Mouse (Mus musculus) MEL (cell line): ENCODE measurements around the gene Gnai1. TPM values are rescaled to one million over a fixed set of nuclear protein-coding genes. Genes with fewer than 3 reads are reported as not detected.

ENCODE experiments used
- DNase-seq: peaks from one replicate; pipeline ENCODE4 v3.0.0; 2011; ENCODE audit warnings: low read depth, low spot score
- H3K27ac ChIP-seq: 2 replicates; pipeline ENCODE4 v1.5.1; 2012; ENCODE audit warnings: low read depth, mild to moderate bottlenecking, control low read depth, low read length, moderate library complexity; ENCODE audit not compliant: control insufficient read depth
- H3K27me3 ChIP-seq, 2 experiments: fragments of 150-350 bp in 1 of 2; sonication (generic) in 1 of 2; 2 replicates each; pipeline ENCODE4 v1.6.1; 2012; ENCODE audit warnings: low read length in 2 of 2, mild to moderate bottlenecking in 2 of 2, improper control_type of control experiment in 1 of 2, moderate library complexity in 1 of 2; ENCODE audit not compliant: insufficient read depth in 2 of 2, control insufficient read depth in 1 of 2
- H3K36me3 ChIP-seq, 2 experiments: 2 replicates each; pipeline ENCODE4 v1.6.1; 2012 to 2014; ENCODE audit warnings: low read length in 2 of 2, improper control_type of control experiment in 1 of 2, inconsistent platforms in 1 of 2, mild to moderate bottlenecking in 1 of 2; ENCODE audit not compliant: insufficient read depth in 2 of 2, control insufficient read depth in 1 of 2
- H3K4me1 ChIP-seq, 2 experiments: fragments of 150-350 bp in 1 of 2; sonication (generic) in 1 of 2; 2 replicates each; pipeline ENCODE4 v1.6.1; 2012; ENCODE audit warnings: low read length in 2 of 2, improper control_type of control experiment in 1 of 2, mild to moderate bottlenecking in 1 of 2; ENCODE audit not compliant: insufficient read depth in 2 of 2, control insufficient read depth in 1 of 2
- H3K4me3 ChIP-seq, 2 experiments: fragments of 150-350 bp in 1 of 2; sonication (generic) in 1 of 2; 2 replicates each; pipeline ENCODE4 v1.5.1; 2012; ENCODE audit warnings: low read depth in 2 of 2, low read length in 2 of 2, mild to moderate bottlenecking in 2 of 2, moderate library complexity in 2 of 2, control low read depth in 1 of 2, improper control_type of control experiment in 1 of 2; ENCODE audit not compliant: control insufficient read depth in 1 of 2, insufficient read depth in 1 of 2
- H3K79me2 ChIP-seq: 2 replicates; pipeline ENCODE4 v1.6.1; 2012; ENCODE audit warnings: mild to moderate bottlenecking, low read length, moderate library complexity; ENCODE audit not compliant: control insufficient read depth, poor library complexity, insufficient read depth
- H3K9ac ChIP-seq: 2 replicates; pipeline ENCODE4 v1.6.1; 2012; ENCODE audit warnings: low read depth, mild to moderate bottlenecking, control low read depth, low read length, moderate library complexity; ENCODE audit not compliant: control insufficient read depth, poor library complexity, severe bottlenecking
- H3K9me3 ChIP-seq: fragments of 150-350 bp; sonication (generic); replicated peaks from 2 replicates; pipeline ENCODE4 v1.6.1; 2012; ENCODE audit warnings: mild to moderate bottlenecking, low read length, improper control_type of control experiment, moderate library complexity; ENCODE audit not compliant: insufficient read depth
- BHLHE40 ChIP-seq: IDR thresholded peaks from 2 replicates; pipeline ENCODE4 v1.6.1; 2012; ENCODE audit warnings: low read depth, mild to moderate bottlenecking, inconsistent platforms, low read length, improper control_type of control experiment, borderline replicate concordance
- CHD1 ChIP-seq: IDR thresholded peaks from 2 replicates; pipeline ENCODE4 v1.6.1; 2012; ENCODE audit warnings: low read depth, mild to moderate bottlenecking, inconsistent platforms, low read length, improper control_type of control experiment
- CHD2 ChIP-seq: IDR thresholded peaks from 2 replicates; pipeline ENCODE4 v1.6.1; 2011; ENCODE audit warnings: low read length, improper control_type of control experiment
- CTCF ChIP-seq, 3 experiments: IDR thresholded peaks in 2 of 3; conservative IDR thresholded peaks in 1 of 3; 2 replicates each; pipeline ENCODE4 v1.5.1; 2011 to 2012; ENCODE audit warnings: low read length in 3 of 3, low read depth in 2 of 3, mild to moderate bottlenecking in 2 of 3, improper control_type of control experiment in 1 of 3, inconsistent platforms in 1 of 3, mixed read lengths in 1 of 3, moderate library complexity in 1 of 3; ENCODE audit not compliant: control insufficient read depth in 1 of 3, insufficient read depth in 1 of 3, poor library complexity in 1 of 3, severe bottlenecking in 1 of 3
- E2F4 ChIP-seq: IDR thresholded peaks from 2 replicates; pipeline ENCODE4 v1.6.1; 2011; ENCODE audit warnings: low read depth, low read length, improper control_type of control experiment, borderline replicate concordance
- ELF1 ChIP-seq: IDR thresholded peaks from 2 replicates; pipeline ENCODE4 v1.6.1; 2014; ENCODE audit warnings: low read depth, mild to moderate bottlenecking, inconsistent platforms, low read length, improper control_type of control experiment, moderate library complexity
- EP300 ChIP-seq, 2 experiments: IDR thresholded peaks; 2 replicates each; pipeline ENCODE4 v1.6.1; 2011; ENCODE audit warnings: improper control_type of control experiment in 2 of 2, low read length in 2 of 2, low read depth in 1 of 2, mild to moderate bottlenecking in 1 of 2
- GABPA ChIP-seq: IDR thresholded peaks from 2 replicates; pipeline ENCODE4 v1.6.1; 2012; ENCODE audit warnings: low read depth, mild to moderate bottlenecking, inconsistent platforms, low read length, improper control_type of control experiment, moderate library complexity
- HCFC1 ChIP-seq: IDR thresholded peaks from 2 replicates; pipeline ENCODE4 v1.6.1; 2012; ENCODE audit warnings: low read depth, mild to moderate bottlenecking, inconsistent platforms, low read length, improper control_type of control experiment, moderate library complexity
- JUND ChIP-seq: IDR thresholded peaks from 2 replicates; pipeline ENCODE4 v1.6.1; 2011; ENCODE audit warnings: low read depth, mild to moderate bottlenecking, improper control_type of control experiment, low read length
- KAT2A ChIP-seq: conservative IDR thresholded peaks from 2 replicates; pipeline ENCODE4 v1.6.1; 2012; ENCODE audit warnings: low read depth, low read length, improper control_type of control experiment, inconsistent platforms
- MAZ ChIP-seq: IDR thresholded peaks from 2 replicates; pipeline ENCODE4 v1.6.1; 2012; ENCODE audit warnings: low read depth, mild to moderate bottlenecking, inconsistent platforms, low read length, improper control_type of control experiment
- MEF2A ChIP-seq: IDR thresholded peaks from 2 replicates; pipeline ENCODE4 v1.6.1; 2014; ENCODE audit warnings: low read depth, mild to moderate bottlenecking, inconsistent platforms, low read length, improper control_type of control experiment; ENCODE audit not compliant: poor library complexity, insufficient replicate concordance, severe bottlenecking; ENCODE audit errors: extremely low read depth
- MYB ChIP-seq: IDR thresholded peaks from 2 replicates; pipeline ENCODE4 v1.6.1; 2011; ENCODE audit warnings: mild to moderate bottlenecking, low read depth, low read length, improper control_type of control experiment
- NELFE ChIP-seq: IDR thresholded peaks from 2 replicates; pipeline ENCODE4 v1.6.1; 2011; ENCODE audit warnings: low read depth, low read length, improper control_type of control experiment
- NRF1 ChIP-seq: IDR thresholded peaks from 2 replicates; pipeline ENCODE4 v1.6.1; 2014; ENCODE audit warnings: low read depth, mild to moderate bottlenecking, inconsistent platforms, low read length, improper control_type of control experiment, moderate library complexity; ENCODE audit not compliant: poor library complexity, insufficient read depth, severe bottlenecking
- POLR2A ChIP-seq, 2 experiments: IDR thresholded peaks; 2 replicates each; pipeline ENCODE4 v1.6.1; 2011 to 2012; ENCODE audit warnings: low read length in 2 of 2, mild to moderate bottlenecking in 2 of 2, control low read depth in 1 of 2, improper control_type of control experiment in 1 of 2, low read depth in 1 of 2, moderate library complexity in 1 of 2; ENCODE audit not compliant: control insufficient read depth in 1 of 2, insufficient read depth in 1 of 2, poor library complexity in 1 of 2
- POLR2AphosphoS5 ChIP-seq: IDR thresholded peaks from 2 replicates; pipeline ENCODE4 v1.6.1; 2012; ENCODE audit warnings: low read depth, borderline replicate concordance, mild to moderate bottlenecking, inconsistent platforms, low read length, moderate library complexity, mixed read lengths
- RAD21 ChIP-seq: IDR thresholded peaks from 2 replicates; pipeline ENCODE4 v1.6.1; 2011; ENCODE audit warnings: mild to moderate bottlenecking, low read depth, low read length, improper control_type of control experiment
- RCOR1 ChIP-seq: IDR thresholded peaks from 2 replicates; pipeline ENCODE4 v1.6.1; 2012; ENCODE audit warnings: low read depth, mild to moderate bottlenecking, inconsistent platforms, low read length, improper control_type of control experiment
- TAL1 ChIP-seq: IDR thresholded peaks from 2 replicates; pipeline ENCODE4 v1.6.1; 2012; ENCODE audit warnings: mild to moderate bottlenecking, inconsistent platforms, low read length, moderate library complexity, mixed read lengths
- UBTF ChIP-seq: IDR thresholded peaks from 2 replicates; pipeline ENCODE4 v1.6.1; 2012; ENCODE audit warnings: low read depth, mild to moderate bottlenecking, inconsistent platforms, low read length, improper control_type of control experiment, moderate library complexity, borderline replicate concordance; ENCODE audit not compliant: insufficient read depth
- USF2 ChIP-seq, 2 experiments: IDR thresholded peaks; 2 replicates each; pipeline ENCODE4 v1.6.1; 2011 to 2012; ENCODE audit warnings: improper control_type of control experiment in 2 of 2, low read length in 2 of 2, borderline replicate concordance in 1 of 2, inconsistent platforms in 1 of 2, low read depth in 1 of 2, mild to moderate bottlenecking in 1 of 2; ENCODE audit not compliant: insufficient read depth in 1 of 2
- ZC3H11A ChIP-seq: IDR thresholded peaks from 2 replicates; pipeline ENCODE4 v1.6.1; 2012; ENCODE audit warnings: low read depth, mild to moderate bottlenecking, inconsistent platforms, low read length, improper control_type of control experiment
- ZKSCAN1 ChIP-seq: IDR thresholded peaks from 2 replicates; pipeline ENCODE4 v1.6.1; 2012; ENCODE audit warnings: low read depth, mild to moderate bottlenecking, inconsistent platforms, low read length, improper control_type of control experiment, moderate library complexity
- polyA plus RNA-seq, 2 experiments: library from polyadenylated mRNA; stranded (reverse) in 1 of 2; unstranded in 1 of 2; fragments of >175 nt in 1 of 2; fragments of >200 nt in 1 of 2; gene quantifications; 2 replicates each; pipeline versions ENCODE4 v1.2.1 to v1.2.4; 2012; ENCODE audit warnings: low replicate concordance in 2 of 2, low read depth in 1 of 2; ENCODE audit not compliant: insufficient read length in 2 of 2, insufficient read depth in 1 of 2, missing spikeins in 1 of 2
- total RNA-seq: library from RNA; depleted of rRNA; stranded (reverse); fragments of 300-350 nt; gene quantifications from 2 replicates; pipeline ENCODE4 v1.2.3, GENCODE M21; 2012

Gene Gnai1
- total and polyA plus RNA-seq, 3 experiments: not detected

GRCm38 (mm10) chr5:18228866-18229265 is 131.3 kb downstream of the Gnai1 start:
- H3K4me1 ChIP-seq: no peaks in the 10 kb centered on the region
- H3K9ac ChIP-seq: no peak overlapping the region
- no peak for DNase-seq
- no peak overlapping the region for H3K27ac ChIP-seq
- no peaks in the 10 kb centered on the region for H3K27me3 ChIP-seq
- no peaks in the 10 kb centered on the region for H3K9me3 ChIP-seq
- no peaks in the 10 kb centered on the region for H3K36me3 ChIP-seq
- no peak for TF ChIP-seq BHLHE40
- H3K79me2 ChIP-seq: no peaks in the 10 kb centered on the region
- no peak overlapping the region for H3K4me3 ChIP-seq

DNA sequence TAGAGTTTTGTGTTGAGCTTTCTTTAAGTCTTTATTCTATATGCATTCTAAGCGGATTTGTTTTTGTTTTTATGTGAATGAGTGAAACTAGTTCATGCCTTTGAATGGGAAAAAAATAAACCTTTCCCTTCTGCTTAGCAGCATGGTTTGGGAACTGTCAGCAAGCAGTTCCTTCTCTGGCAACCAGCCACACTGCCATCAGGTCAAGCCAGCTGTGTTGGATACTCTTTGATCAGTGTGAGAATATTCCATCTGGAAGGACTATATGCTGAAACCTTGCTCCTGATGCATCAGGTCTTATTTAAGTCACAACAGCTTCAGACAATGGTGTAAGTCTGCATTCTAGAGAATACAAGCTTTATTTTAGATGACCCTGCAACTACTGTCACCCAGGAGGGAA is 139.3 kb downstream of the Gnai1 start:
- H3K9me3 ChIP-seq: 0 out of 2 replicates have a peak, but pooled peaks cover 2% of the 10 kb centered on the region
- no peaks in the 10 kb centered on the region for H3K79me2 ChIP-seq
- H3K27me3 ChIP-seq: no peaks in the 10 kb centered on the region
- TF ChIP-seq E2F4: no peak
- TF ChIP-seq GABPA: no peak
- TF ChIP-seq NELFE: no peak
- TF ChIP-seq USF2 (IDR thresholded peaks at IDR 0.05; ENCODE audit: borderline replicate concordance in 1 of 2, insufficient read depth in 1 of 2, low read depth in 1 of 2, low read length in 2 of 2): no peak
- no peak for TF ChIP-seq NRF1
- TF ChIP-seq POLR2AphosphoS5: no peak
- TF ChIP-seq RAD21: no peak
- no peak for TF ChIP-seq KAT2A
- no peak for TF ChIP-seq ZC3H11A
- no peak for TF ChIP-seq MYB
- TF ChIP-seq ELF1: no peak
- no peak for TF ChIP-seq CTCF (IDR thresholded peaks at IDR 0.05 in 2 of 3, conservative IDR thresholded peaks at IDR 0.05 in 1 of 3; ENCODE audit: control insufficient read depth in 1 of 3, insufficient read depth in 1 of 3, low read depth in 2 of 3, low read length in 3 of 3, poor library complexity in 1 of 3, severe bottlenecking in 1 of 3)
- TF ChIP-seq POLR2A (IDR thresholded peaks at IDR 0.05; ENCODE audit: control insufficient read depth in 1 of 2, insufficient read depth in 1 of 2, low read depth in 1 of 2, low read length in 2 of 2, poor library complexity in 1 of 2): no peak
- no peak for TF ChIP-seq MAZ
- no peak for TF ChIP-seq JUND
- H3K9ac ChIP-seq: no peak overlapping the region
- no peaks in the 10 kb centered on the region for H3K36me3 ChIP-seq
- no peak overlapping the region for H3K4me3 ChIP-seq
- no peak overlapping the region for H3K27ac ChIP-seq
- no peak for DNase-seq
- H3K4me1 ChIP-seq: no peaks in the 10 kb centered on the region

GRCm38 (mm10) chr5:18218292-18218691 is 141.9 kb downstream of the Gnai1 start:
- Histone ChIP-seq H3K4me3 (no peak overlapping the region), H3K27me3 (no peaks in the 10 kb centered on the region), H3K4me1 (no peaks in the 10 kb centered on the region), H3K9ac (no peak overlapping the region), H3K36me3 (no peaks in the 10 kb centered on the region), H3K79me2 (no peaks in the 10 kb centered on the region), H3K27ac (no peak overlapping the region), H3K9me3 (0 out of 2 replicates have a peak, but pooled peaks cover 2% of the 10 kb centered on the region)
- DNase-seq: no peak
- TF ChIP-seq POLR2AphosphoS5 (no peak), BHLHE40 (no peak), TAL1 (no peak), CHD2 (no peak), JUND (no peak), MEF2A (no peak), RCOR1 (no peak), ELF1 (no peak), HCFC1 (no peak), CHD1 (no peak), EP300 (IDR thresholded peaks at IDR 0.05; ENCODE audit: low read depth in 1 of 2, low read length in 2 of 2) (no peak), ZKSCAN1 (no peak), UBTF (no peak), NELFE (no peak)
